Mouse (Mus musculus): ENCODE data around the gene Ttll13.

GRCm38 (mm10) chr7:80204362-80204761 lies 41.8 kb upstream of the Ttll13 start:
- TF ChIP-seq JUND (IDR thresholded peaks at IDR 0.05; ENCODE audit: low read depth, low read length) (no peak), POLR2A (IDR thresholded peaks at IDR 0.05; ENCODE audit: control insufficient read depth in 1 of 2, insufficient read depth in 1 of 2, low read depth in 1 of 2, low read length in 2 of 2, poor library complexity in 1 of 2) (no peak)

All from MEL (cell line).